Mouse (Mus musculus) embryonic stem cell, embryonic (primary cell): ENCODE measurements at regions not wholly inside any gene's neighbourhood (a gene's known extent, or its start where the extent isn't known, plus 50 kb on each side); places are given as distances from the start of the nearest gene placed in this dataset.

Source experiments
- CTCF ChIA-PET, 4 experiments: fragments of 300-600 bp in 2 of 4; fragments of 350-600 bp in 2 of 4; sonication (Branson Sonifier 250); formaldehyde crosslinking; loops; one replicate each; lab custom pipeline; 2022; ENCODE audit warnings: inconsistent platforms in 2 of 4; lab: Charles Lee
- POLR2A ChIA-PET, 4 experiments: fragments of 300-600 bp in 2 of 4; fragments of 350-600 bp in 2 of 4; sonication (Branson Sonifier 250); formaldehyde crosslinking; loops; one replicate each; lab custom pipeline; 2022; ENCODE audit warnings: antibody characterized with exemption in 4 of 4, inconsistent platforms in 1 of 4; lab: Charles Lee

DNA sequence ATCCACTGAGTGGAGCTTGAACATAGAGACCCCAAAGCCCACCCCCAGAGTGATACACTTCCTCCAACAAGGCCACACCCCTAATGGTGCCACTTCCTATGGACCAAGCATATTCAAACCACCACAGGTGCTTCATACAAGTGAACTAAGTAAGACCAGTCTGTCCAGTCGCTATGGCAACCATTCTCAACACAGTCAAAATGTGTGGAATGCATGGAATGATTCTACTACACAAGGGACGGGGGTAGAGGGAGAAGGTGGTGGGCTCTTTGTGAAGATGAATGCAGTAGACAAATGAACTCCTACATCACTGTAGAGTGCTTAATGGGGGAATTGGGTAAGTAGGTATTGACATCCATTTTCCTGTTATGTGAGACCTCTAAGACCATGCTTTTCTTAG, 180.1 kb upstream of the Sp4 start:
- ChIA-PET CTCF (no interaction called here), POLR2A (no interaction called here)

DNA sequence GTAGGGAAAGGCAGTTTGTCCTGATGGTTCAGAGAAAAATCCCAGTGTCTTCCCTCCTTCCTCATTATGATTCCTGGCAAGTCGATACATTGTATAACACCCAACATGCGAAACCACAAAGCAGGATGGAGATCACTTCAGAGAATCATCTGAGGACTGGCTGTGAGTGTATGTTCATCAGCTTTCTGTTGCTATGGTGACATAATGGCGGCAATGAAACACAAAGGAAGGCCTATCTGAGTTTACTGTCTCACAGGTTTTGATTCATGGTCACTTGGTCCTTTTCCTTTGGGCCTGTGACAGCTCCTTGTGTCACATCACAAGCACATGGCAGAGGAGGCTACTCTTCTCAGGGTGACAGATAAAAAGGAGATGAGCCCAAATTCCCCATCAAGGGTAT, 173.5 kb upstream of the Sp4 start:
- CTCF ChIA-PET, result no interaction called here
- POLR2A ChIA-PET, result no interaction called here

DNA sequence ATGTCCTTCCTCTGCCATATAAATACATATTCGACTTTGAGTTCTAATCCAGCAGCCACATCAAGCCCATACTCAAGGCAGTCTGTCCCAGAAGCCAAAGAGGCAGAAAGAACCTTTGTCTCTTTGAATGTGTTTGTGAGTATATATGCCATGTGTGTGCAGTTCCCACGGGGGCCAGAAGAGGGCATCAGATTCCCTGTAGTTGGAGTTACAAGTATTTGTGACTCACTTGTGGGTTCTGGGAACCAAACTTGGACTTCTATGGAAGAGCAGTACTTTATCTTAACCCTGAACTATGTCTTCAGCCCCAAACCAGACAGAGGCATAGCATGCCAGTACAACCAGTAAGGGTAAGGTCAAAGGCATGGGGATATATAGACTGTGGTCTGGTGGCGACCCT, 165.6 kb upstream of the Sp4 start:
- ChIA-PET POLR2A (no interaction called here), CTCF (interaction anchor here in 1 of 4 experiments (1.7 kb wide), 1 partner anchor 9 kb away, joined by 4 read pairs; no protein-coding TSS in a partner anchor)

DNA sequence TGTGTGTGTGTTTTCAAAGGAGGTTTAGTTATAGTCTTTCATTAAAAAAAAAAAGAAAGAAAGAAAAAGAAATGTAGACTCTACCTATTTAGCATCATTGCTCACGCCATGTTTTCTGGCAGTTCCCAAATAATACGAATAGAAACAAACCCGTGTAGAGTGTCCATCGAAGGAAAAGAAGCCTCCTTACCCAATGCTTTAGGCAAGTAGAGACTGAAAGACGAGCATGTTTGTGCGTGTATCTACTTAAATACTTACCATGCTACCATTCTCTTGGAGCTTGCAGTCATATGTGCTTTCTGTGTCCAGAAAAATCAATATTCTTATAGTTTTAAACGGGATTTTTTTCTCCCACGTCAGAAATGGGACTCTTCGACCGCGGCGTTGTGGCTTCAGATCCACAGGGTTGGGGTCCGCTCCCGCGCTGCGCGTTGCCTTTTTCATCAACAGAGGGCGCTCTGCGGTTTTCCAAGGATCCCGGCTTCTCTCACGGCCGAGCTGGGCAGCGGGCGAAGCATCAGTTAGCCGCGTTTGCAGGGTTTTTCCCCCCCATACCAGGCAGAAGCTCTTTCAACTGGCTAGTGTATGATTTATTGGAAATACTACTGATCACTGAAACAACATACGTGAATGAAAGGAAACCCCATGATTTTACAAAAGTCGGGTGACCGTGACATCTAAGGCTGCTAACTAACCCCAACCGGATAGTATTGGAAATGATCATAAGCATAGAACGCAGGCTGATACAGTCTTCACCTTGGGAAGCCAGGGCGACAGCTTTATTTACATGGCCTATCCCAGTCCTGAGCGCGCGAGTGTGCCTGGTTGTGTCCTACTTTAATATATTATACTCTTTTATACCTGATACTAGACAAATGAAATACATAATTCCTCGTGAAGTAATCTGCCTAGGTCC, 156.5 kb upstream of the Sp4 start:
- POLR2A ChIA-PET, result no interaction called here
- CTCF ChIA-PET, result interaction anchor here in 2 of 4 experiments (0.7 to 1.5 kb wide), 8 partner anchors 9 to 638 kb away, joined by 3 to 5 read pairs (median 4); no protein-coding TSS in a partner anchor

DNA sequence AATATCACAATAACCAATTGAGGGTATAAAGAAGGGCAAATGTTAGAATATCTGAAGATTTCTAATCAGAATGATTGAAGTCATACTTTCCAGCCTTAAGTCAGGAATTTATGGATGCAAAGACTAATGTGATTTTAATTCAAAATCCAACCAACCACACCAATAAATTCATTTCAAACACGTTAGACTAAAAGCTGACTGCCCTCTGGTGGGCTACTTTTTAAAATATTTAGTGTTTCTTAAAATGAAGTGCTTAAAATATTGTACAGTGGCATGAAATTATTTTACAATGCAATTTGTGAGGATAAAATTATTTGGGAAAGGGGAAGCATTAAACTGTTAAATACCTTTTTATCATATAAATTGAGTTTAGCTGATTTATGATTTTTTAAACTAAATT, 154.4 kb upstream of the Sp4 start:
- ChIA-PET CTCF (no interaction called here), POLR2A (no interaction called here)

DNA sequence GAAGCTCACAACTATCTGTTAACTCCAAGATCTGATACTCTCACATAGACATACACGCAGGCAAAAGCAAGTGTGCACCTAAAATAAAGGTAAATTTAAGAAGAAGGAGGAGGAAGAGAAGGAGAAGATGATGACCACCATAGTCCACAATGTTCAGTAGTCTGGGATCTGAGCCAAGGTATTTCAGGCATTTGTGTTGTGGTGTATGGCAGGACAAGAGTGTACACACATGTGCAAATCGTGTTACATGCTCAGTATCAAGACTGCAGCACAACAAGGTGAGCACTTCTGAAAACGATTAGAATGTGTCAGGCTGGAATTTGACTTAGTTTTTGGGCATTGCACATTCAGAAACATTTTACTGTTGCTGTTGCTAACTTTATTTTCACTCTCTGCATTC, 138.4 kb upstream of the Sp4 start:
- ChIA-PET CTCF (interaction anchor here in 1 of 4 experiments (0.6 kb wide), 1 partner anchor 17 kb away, joined by 6 read pairs; no protein-coding TSS in a partner anchor), POLR2A (no interaction called here)

DNA sequence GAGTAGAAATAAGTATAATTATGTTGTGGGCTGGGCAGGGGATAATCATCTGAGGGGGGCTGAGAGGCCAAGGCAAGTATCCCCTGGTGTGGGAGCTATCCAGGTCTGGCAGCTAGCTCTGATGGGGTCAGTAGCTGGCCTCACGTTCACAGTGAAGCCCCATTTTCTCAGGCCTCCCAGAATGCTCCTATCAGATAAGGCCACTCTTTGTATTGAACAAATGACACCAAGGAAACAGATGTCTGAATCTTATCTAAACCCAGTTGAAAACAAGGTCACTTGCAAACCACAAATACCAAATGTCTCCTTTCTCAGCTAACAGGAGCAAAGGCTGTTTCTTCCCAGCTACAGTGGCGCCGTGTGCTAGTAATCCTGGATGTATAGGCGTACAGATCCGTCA, 137.6 kb upstream of the Sp4 start:
- ChIA-PET CTCF (no interaction called here), POLR2A (no interaction called here)

DNA sequence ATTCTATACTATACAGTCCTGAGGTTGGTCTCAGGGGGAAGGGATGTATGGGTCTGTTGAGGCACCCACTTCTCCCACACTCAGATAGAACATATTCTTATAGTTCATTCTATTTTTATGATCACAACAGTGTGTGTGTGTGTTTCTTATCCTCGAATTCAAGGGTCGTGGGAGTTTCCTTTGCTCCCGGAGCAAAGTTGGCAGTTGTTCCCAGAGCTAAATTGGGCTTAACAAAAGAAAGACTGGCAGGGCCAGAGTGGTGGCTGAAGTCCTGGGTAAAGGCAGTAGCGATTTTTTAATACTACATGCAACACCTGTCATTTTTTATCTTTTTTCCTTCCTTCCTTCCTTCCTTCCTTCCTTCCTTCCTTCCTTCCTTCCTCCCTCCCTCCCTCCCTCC, 131.5 kb upstream of the Sp4 start:
- POLR2A ChIA-PET, result no interaction called here
- CTCF ChIA-PET, result no interaction called here

DNA sequence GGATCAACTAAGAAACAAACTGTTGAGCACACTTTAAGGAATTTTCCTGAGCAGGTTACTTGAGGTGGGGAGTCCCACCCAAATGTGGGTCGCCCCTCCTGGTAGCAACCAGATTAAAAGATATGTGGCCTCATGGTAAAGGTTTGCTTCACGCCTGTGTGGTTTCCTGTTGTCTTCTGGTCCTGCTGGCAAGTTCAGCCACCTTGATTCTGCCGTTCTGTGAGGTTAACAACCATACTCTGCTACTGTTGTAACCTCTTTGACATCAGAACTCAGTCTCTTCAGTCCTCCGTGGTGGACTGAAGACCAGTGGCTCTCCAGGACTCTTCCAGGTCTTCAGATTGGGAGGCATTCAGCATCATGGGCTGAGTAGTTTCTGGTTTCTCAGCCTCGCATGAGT, 127.1 kb upstream of the Sp4 start:
- POLR2A ChIA-PET, result no interaction called here
- CTCF ChIA-PET, result no interaction called here

DNA sequence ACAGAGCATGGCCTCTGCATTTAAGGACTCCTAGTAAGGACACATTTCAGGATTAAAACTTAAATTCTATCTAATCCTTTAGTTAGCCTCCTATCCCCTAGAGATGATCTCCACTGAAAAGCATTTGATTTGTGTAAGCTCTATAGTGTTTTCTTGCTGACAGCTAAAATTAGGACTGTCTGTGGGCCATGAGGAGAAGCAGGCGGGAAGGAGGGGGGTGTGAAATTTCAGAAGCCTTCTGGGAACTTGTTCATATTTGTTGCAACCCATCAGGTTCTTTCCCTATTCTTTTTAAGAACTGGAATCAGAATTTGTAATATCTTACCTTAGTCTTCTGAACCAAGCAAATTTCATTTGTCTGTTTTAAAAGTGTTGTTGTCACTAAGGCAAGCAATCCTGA, 114.7 kb upstream of the Sp4 start:
- POLR2A ChIA-PET, result no interaction called here
- CTCF ChIA-PET, result no interaction called here

DNA sequence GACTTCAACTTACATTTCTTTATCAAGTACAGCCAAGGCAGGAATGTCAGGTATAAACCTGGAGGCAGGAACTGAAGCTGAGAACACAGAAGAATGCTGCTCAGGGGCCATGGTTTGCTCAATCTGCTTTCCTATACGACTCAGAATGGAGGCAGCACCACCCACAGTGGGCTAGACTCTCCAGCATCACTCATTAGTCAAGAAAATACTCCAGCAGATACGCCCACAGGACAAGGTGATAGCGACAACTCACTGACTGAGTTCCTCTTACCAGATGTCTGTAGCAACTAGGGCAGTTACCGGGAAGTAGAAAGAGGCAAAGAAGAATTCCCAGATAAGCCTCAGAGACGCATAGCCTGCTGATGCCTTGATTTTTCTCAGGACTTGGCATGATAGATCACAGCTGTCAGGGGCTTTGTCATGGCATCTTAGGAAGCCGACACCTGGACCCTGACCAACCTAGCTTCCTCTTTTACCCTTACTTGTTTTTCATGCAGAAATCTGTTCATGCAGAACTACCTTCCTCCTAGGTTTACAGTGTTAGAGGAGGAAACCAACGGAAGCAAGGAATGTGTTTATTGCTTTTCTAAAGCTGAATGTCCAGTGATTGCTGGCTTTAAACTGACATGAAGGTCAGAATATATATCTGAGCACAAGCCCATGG, 110.7 kb upstream of the Sp4 start:
- CTCF ChIA-PET, result no interaction called here
- POLR2A ChIA-PET, result no interaction called here

DNA sequence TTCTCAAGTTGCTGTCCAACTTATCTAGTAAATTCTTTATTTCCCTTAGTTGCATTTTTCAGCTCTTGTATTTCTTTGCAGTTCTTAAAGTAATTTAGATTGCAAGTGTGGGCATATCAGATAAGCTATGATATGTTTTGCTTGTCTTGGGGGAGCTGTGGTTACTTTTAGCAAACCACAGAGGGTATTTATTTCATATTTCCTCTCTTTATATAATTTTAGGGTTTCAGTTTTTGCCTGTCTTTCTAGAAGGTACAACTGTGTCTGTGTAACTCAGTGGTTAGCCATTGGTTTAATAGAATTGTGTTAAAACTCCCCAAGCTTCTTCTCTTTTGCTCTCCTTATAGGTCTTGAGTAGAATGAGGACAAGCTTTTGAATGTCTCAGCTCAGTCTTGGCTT, 109.7 kb upstream of the Sp4 start:
- POLR2A ChIA-PET, result interaction anchor here in 1 of 4 experiments (0.7 kb wide), 1 partner anchor 74 kb away, joined by 17 read pairs; no protein-coding TSS in a partner anchor
- CTCF ChIA-PET, result no interaction called here

DNA sequence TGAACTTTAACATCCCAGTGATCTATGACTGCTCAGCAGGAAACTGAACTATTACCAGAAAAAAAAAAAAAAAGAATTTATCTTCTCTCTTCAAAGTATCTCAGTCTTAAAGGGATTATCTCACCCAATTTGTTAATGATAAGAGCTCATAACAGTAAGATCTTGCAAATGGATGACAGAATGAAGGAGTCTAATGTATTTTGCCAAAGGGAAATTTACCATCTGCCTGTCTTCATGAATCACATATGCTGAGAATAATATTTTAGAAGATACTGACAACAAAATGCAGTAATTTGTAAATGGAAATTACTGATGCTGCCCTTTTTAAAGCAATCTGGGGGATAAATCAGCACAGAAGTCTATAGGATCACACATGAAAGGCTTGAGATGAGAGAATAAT, 103.9 kb upstream of the Sp4 start:
- CTCF ChIA-PET, result no interaction called here
- POLR2A ChIA-PET, result no interaction called here

DNA sequence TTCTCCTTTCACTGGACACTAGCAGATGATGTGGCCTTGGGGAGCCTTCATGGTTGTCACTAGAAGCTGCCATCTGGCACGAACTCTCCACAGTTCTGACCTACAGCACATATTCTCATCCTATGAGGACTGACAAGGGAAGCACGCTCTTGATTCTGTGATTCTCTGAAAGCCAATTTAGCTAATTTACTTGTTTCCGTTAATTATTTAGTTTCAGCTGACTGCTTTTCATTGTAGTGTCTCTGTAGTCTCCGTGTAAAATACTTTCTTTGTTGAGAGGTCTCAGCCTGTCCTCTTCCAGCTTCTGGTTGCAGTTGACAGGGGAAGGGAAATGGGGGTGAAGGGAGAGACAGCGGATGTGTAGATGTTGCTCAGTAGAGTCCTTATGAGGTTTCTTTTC, 102.9 kb upstream of the Sp4 start:
- ChIA-PET CTCF (no interaction called here), POLR2A (no interaction called here)

DNA sequence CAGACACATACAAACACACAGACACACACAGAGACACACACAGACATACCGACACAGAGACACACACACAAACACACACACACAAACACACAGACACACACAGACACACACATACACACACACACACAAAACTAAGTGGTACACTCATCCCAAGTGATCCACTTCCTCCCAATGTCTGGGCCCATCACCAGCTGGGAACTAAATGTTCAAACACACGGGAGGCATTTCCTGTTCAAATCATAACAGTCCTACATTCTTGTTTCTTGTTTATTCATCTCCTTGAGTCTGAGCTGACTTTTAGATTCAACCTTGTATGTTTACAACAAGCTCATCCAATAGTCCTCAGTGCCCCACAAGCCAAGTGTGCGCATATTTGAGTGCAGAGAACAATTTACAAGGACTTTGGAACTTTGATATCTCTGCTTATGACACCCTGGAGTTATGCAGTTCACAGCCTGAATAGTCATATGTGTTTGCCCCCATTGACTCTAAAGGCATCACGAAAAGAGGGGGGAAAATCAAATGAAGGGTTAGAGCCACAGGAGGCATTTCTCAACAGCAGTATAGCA, 102.4 kb upstream of the Sp4 start:
- ChIA-PET CTCF (no interaction called here), POLR2A (no interaction called here)

DNA sequence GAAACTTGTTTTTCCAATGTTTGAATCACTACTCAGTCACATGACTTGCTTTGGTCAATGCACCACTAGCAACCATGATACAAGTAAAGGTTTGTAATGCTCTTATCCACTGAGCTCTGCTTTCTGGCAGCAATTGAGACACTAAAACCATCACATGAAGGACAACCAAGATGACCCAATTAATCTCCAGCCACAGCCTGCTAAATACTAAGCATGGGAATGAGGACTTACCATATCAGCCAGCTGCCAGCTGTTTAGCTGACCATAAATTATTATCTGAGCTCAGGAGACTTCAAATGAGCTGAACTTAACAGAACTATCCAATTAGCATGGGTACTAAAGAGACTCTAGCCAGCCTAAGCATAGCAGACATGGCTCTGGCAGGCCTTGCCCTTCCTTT, 100.1 kb upstream of the Sp4 start:
- CTCF ChIA-PET, result interaction anchor here in 1 of 4 experiments (0.6 kb wide), 1 partner anchor 382 kb away, joined by 3 read pairs; no protein-coding TSS in a partner anchor
- POLR2A ChIA-PET, result no interaction called here

DNA sequence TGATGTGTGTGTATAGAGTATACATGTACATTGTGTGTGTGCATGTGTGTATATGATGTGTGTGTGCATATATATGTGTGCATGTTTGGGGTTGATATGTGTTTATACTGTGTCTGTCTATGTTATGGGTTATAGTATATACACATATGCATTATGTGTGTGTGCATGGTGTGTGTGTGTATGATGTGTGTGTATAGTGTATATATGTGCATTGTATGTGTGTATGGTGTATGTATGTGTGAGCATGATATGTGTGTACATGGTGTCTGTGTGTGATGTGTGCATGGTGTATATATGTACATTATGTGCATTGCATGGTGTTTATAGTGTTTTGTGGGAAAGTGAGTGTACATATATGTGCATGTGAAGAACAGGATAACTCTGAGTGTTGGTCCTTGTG, 90.4 kb upstream of the Sp4 start:
- CTCF ChIA-PET, result no interaction called here
- POLR2A ChIA-PET, result no interaction called here

DNA sequence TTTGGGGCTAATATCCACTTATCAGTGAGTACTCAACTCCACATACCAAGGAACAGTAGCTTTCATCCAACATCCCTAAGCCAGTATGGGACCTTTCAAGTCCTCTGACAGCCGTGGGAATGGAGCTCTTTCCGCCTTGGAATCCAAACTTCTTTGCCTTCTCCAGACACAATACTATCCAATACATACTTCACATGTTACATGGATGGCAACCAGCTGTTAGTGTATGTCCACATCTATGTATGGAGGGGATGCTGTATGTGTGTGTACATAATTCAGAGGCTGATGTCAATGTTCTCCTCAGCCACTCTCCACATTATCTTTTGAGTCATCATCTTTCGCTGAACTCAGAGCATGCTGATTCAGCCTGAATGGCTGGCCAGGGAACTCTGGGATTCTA, 79.8 kb upstream of the Sp4 start:
- ChIA-PET CTCF (no interaction called here), POLR2A (no interaction called here)

DNA sequence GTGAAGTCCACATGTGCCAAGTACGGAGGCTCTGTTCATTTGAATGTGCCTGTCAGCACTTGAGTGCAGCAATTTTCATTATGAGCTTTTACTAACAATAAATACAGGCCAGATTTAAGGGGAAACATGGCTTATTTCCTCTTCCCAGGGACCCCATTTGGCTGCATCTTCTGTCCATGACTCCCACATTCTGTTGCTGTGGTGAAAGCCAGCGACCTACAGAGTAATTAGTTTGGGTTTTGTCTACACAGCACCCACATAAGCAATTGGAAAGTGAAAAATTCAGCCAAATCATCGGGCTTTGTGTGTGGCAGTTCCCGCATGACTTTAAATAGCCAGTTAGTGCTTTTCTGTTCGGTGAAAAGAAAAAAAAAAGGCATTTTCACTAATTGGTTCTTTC, 76.7 kb upstream of the Sp4 start:
- POLR2A ChIA-PET, result interaction anchor here in 1 of 4 experiments (0.8 kb wide), 1 partner anchor 76 kb away, joined by 3 read pairs; no protein-coding TSS in a partner anchor
- CTCF ChIA-PET, result no interaction called here
